Mouse (Mus musculus) stomach, postnatal 0 days (tissue): ENCODE measurements around the gene Farp1.

ENCODE experiments used
- CTCF ChIP-seq: IDR thresholded peaks from 2 replicates; pipeline ENCODE4 v1.5.1; 2016; ENCODE audit warnings: antibody characterized with exemption, low read depth, mild to moderate bottlenecking, moderate library complexity
- EP300 ChIP-seq: optimal IDR thresholded peaks from 2 replicates; pipeline ENCODE3; 2016; ENCODE audit warnings: antibody characterized with exemption

DNA sequence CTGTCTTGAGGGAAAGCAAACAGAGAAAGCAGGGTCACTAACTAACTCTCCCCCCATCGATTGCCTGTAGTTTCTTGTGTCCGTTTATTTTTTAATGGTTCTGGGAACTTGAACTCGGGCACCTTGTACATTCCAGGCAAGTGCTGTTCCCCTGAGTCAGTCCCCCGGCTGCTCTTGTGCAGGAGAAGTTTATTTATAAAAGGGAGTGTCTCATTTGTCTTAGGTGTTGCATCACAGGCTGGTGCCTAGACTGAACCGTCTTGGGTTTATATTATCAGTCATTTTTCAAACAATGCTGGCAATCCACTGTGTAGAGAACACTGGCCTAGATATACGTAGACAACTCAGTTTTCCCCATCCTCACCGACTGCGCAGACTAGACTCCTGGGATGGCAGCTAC is 204.4 kb downstream of the Farp1 start:
- TF ChIP-seq CTCF (no peak), EP300 (no peak)
